Mouse (Mus musculus) limb, embryonic 10.5 days (tissue): ENCODE measurements around the gene Gm14444. TPM values are rescaled to one million over a fixed set of nuclear protein-coding genes. Genes with fewer than 3 reads are reported as not detected.
"Not testable (repeated sequence)": the region's sequence is repeated elsewhere in the genome, so short reads cannot be mapped to it uniquely, and the experiment has no call there.

Experiments
- DNase-seq: peaks from one replicate; pipeline ENCODE4 v3.0.0-alpha.2; 2017; ENCODE audit warnings: low spot score
- H3K27ac ChIP-seq: fragments of 300-500 bp; sonication (generic); 2 replicates; pipeline ENCODE4 v1.5.1; 2016; ENCODE audit warnings: mild to moderate bottlenecking
- H3K27me3 ChIP-seq: fragments of 300-500 bp; sonication (generic); 2 replicates; pipeline ENCODE4 v1.6.1; 2016; ENCODE audit warnings: low read depth, mild to moderate bottlenecking; ENCODE audit not compliant: poor library complexity, severe bottlenecking
- H3K36me3 ChIP-seq: fragments of 300-500 bp; sonication (generic); 2 replicates; pipeline ENCODE4 v1.6.1; 2016; ENCODE audit warnings: mild to moderate bottlenecking, moderate library complexity
- H3K4me1 ChIP-seq: fragments of 300-500 bp; sonication (generic); 2 replicates; pipeline ENCODE4 v1.6.1; 2016
- H3K4me3 ChIP-seq: fragments of 300-500 bp; sonication (generic); 2 replicates; pipeline ENCODE4 v1.5.1; 2016; ENCODE audit warnings: mild to moderate bottlenecking, moderate library complexity
- H3K9me3 ChIP-seq: fragments of 300-500 bp; sonication (generic); replicated peaks from 2 replicates; pipeline ENCODE4 v1.6.1; 2016; ENCODE audit warnings: mild to moderate bottlenecking
- WGBS: fragments of 180-500 bp; shearing (Covaris S2); methylation state at CpG from one replicate; pipeline ENCODE4 v1.1.7; 2016; 5-methylcytosine and 5-hydroxymethylcytosine counted together
- polyA plus RNA-seq: library from polyadenylated mRNA; unstranded; fragments of >200 nt; fragmentation: Nextera tagmentation; extraction: Ambion mirVana; gene quantifications from 2 replicates; pipeline ENCODE4 v1.2.1, GENCODE M21; 2016

Gene Gm14444
- not detected in 2 replicates for polyA plus RNA-seq

DNA sequence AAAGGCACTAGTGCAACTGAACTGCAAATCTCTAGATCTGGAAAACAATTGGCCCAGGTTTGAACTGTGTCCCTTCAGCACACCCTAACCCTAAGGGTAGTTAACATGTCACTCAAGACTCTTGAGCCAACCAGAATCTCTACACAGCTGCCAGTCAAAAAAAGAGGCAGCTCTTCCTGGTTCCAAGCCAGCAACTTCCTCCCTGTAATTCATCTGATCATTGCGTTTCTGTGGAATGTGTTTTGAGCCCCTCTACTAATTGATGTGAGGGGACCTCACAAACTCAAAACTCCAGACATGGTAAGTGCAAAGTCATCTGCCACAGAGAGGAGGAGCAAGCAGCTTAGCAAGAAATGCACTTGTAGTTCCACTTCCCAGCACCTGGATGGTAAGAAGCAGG is at the start of gene Gm14444:
TSS of gene Gm14444 (plus strand) at position 220 of the 400 bp plus-strand sequence.
- H3K9me3 ChIP-seq, H3K36me3 ChIP-seq, H3K4me3 ChIP-seq, DNase-seq, H3K27me3 ChIP-seq, H3K4me1 ChIP-seq, H3K27ac ChIP-seq: not testable (repeated sequence)
- 66% methylated on average over 1 of the region's 1 CpGs for WGBS

DNA sequence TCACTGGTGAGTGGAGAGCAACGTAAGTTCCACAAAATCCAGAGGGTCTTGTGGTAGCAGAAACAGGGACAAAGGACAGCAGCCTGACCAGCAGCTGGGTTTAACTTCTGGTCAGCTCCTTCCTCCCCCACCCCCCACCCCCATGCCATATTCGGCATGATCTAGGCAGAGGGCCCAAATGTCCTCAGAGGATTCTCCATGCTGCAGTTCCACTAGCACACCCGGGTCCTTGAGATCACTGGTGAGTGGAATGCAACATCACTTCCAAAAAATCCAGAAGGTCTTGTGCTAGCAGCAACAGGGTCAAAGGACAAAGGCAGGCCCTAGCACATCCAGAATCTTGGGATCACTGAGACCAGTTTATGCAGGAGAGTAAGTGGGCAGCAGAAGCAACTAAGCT is 44.6 kb upstream of the Gm14444 start:
- 89% methylated on average over 3 of the region's 3 CpGs for WGBS

DNA sequence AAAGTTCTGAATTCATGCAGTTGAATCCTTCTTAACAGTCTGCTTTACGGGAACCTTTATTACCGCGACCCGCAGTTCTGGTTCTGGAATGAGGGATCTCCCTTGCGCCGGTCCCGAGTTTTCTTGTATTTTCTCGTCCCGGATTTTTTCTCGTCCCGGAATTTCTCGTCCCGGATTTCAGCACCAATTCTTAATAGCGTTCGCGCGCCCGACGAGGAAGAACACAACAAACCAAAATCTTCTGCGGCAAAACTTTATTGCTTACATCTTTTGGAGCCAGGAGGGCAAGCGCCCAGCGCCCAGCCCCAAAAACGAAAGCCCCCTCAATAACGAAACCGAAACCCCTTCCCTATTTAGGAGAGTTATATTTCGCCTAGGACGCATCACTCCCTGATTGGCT is 34.2 kb downstream of the Gm14444 start:
- not testable (repeated sequence) for H3K4me1 ChIP-seq, H3K4me3 ChIP-seq, DNase-seq, H3K27ac ChIP-seq, H3K9me3 ChIP-seq, H3K36me3 ChIP-seq, H3K27me3 ChIP-seq
- WGBS: 95% methylated on average over 27 of the region's 27 CpGs

More for the DNA sequence above, 44.6 kb upstream of the Gm14444 start:
- not testable (repeated sequence) for H3K4me1 ChIP-seq, H3K27ac ChIP-seq, DNase-seq, H3K4me3 ChIP-seq, H3K36me3 ChIP-seq, H3K27me3 ChIP-seq, H3K9me3 ChIP-seq

DNA sequence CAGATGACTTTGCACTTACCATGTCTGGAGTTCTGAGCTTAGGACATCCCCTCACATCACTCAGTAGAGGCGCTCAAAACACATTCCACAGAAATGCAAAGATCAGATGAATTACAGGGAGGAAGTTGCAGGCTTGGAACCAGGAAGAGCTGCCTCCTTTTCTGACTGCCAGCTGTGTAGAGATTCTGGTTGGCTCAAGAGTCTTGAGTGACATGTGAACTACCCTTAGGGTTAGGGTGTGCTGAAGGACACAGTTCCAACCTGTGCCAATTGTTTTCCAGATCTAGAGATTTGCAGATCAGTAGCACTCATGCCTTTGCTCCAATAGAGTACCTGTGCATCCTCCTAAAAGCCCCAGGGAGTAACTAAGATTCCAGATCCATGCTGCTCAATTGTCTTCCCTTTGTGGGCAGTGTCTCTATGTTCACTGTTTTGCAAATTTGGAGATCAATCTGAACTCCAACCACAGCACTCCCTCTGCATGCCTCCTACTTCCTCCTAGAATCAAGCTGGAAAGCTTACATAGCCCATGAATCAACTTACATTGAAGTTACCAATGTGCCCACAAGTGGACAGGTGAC is 57.7 kb downstream of the Gm14444 start, which contains the start of gene Gm14393:
TSS of gene Gm14393 (minus strand) at position 101 of the 581 bp plus-strand sequence.
- H3K27ac ChIP-seq, H3K4me1 ChIP-seq, H3K9me3 ChIP-seq, H3K36me3 ChIP-seq, H3K27me3 ChIP-seq, DNase-seq, H3K4me3 ChIP-seq: not testable (repeated sequence)
- 82% methylated on average over 1 of the region's 1 CpGs for WGBS

Other genes starting within 250 kb of the Gm14444 start
- gene Edn3, start 249.6 kb upstream of the Gm14444 start, polyA plus RNA-seq: 8.4 and 19.2 TPM in 2 replicates
- gene Gm14393, start 57.5 kb downstream of the Gm14444 start, polyA plus RNA-seq: 0.33 TPM in 1 of 2 replicates, not detected in the other
- gene Gm14399, start 131.8 kb downstream of the Gm14444 start, polyA plus RNA-seq: 4.9 and 6.2 TPM in 2 replicates
- gene Gm14443, start 165.6 kb downstream of the Gm14444 start, polyA plus RNA-seq: 0.83 and 1.2 TPM in 2 replicates
- gene Gm14391, start 196.7 kb downstream of the Gm14444 start, polyA plus RNA-seq: 5.8 and 6.7 TPM in 2 replicates